Mouse (Mus musculus) heart, adult 2 months (tissue): Measurements from ENCODE around the gene 2310009B15Rik. TPM values are rescaled to one million over a fixed set of nuclear protein-coding genes. Genes with fewer than 3 reads are reported as not detected.
"Not testable (repeated sequence)": the region's sequence is repeated elsewhere in the genome, so short reads cannot be mapped to it uniquely, and the experiment has no call there.

Source experiments
- DNase-seq, 2 experiments: peaks; one replicate each; pipeline ENCODE4 v3.0.0; 2021
- H3K27ac ChIP-seq: fragments of 200-600 bp; 2 replicates; pipeline ENCODE4 v1.8.1; 2022
- H3K27me3 ChIP-seq: fragments of 200-500 bp; 2 replicates; pipeline ENCODE4 v1.6.1; 2012; ENCODE audit warnings: mild to moderate bottlenecking, low read length, inconsistent platforms, mixed read lengths; ENCODE audit not compliant: control insufficient read depth, insufficient read depth
- H3K36me3 ChIP-seq: fragments of 200-500 bp; 2 replicates; pipeline ENCODE4 v1.6.1; 2012; ENCODE audit warnings: low read length, inconsistent platforms; ENCODE audit not compliant: control insufficient read depth, insufficient read depth
- H3K4me1 ChIP-seq: fragments of 200-500 bp; 2 replicates; pipeline ENCODE4 v1.6.1; 2011; ENCODE audit warnings: low read length; ENCODE audit not compliant: control insufficient read depth, insufficient read depth
- H3K4me3 ChIP-seq: fragments of 200-600 bp; 2 replicates; pipeline ENCODE4 v1.8.1; 2022
- H3K79me2 ChIP-seq: fragments of 200-500 bp; replicated peaks from 2 replicates; pipeline ENCODE4 v1.6.1; 2012; ENCODE audit warnings: mild to moderate bottlenecking, inconsistent platforms, low read length, moderate library complexity, mixed read lengths; ENCODE audit not compliant: control insufficient read depth, insufficient read depth
- H3K9ac ChIP-seq: fragments of 200-500 bp; 2 replicates; pipeline ENCODE4 v1.6.1; 2012; ENCODE audit warnings: low read depth, mild to moderate bottlenecking, control low read depth, inconsistent platforms, low read length, mixed read lengths
- CTCF ChIP-seq: fragments of 200-600 bp; IDR thresholded peaks from 2 replicates; pipeline ENCODE4 v1.8.1; 2022; ENCODE audit warnings: antibody characterized with exemption, mild to moderate bottlenecking, moderate library complexity
- EP300 ChIP-seq: fragments of 200-500 bp; IDR thresholded peaks from 2 replicates; pipeline ENCODE4 v1.6.1; 2011; ENCODE audit warnings: low read depth, low read length, control low read depth; ENCODE audit not compliant: insufficient read depth
- POLR2A ChIP-seq: fragments of 200-500 bp; IDR thresholded peaks from 2 replicates; pipeline ENCODE4 v1.6.1; 2011; ENCODE audit warnings: mild to moderate bottlenecking, low read depth, low read length, control low read depth; ENCODE audit not compliant: insufficient read depth
- WGBS: fragments of 180-500 bp; shearing (Covaris S2); methylation state at CpG from one replicate; pipeline ENCODE4 v1.1.7; 2018; 5-methylcytosine and 5-hydroxymethylcytosine counted together
- intact Hi-C: fragments of 180-260 bp; cut with DNase I; formaldehyde crosslinking; loops from one replicate; pipeline ENCODE4 v1.15.1; 2025
- long read RNA-seq: library from polyadenylated mRNA; stranded (forward); transcript quantifications from one replicate; pipeline ENCODE4 v2.0.0, GENCODE M21; 2021
- polyA plus RNA-seq: library from polyadenylated mRNA; depleted of rRNA; stranded (reverse); fragments of >200 nt; gene quantifications from 2 replicates; pipeline ENCODE4 v1.2.3, GENCODE M21; 2012; rRNA removed
- total RNA-seq, 2 experiments: library from RNA; stranded (reverse); gene quantifications; 2 replicates each; pipeline ENCODE4 v1.2.3; 2021

2310009B15Rik gene
- total RNA-seq (1 to 10 TPM; 8.0 to 8.3 TPM), polyA plus RNA-seq (12.2 and 13.1 TPM in 2 replicates)
- long read RNA-seq, transcript 2310009B15Rik-201 (3 exons, 565 nt), result major isoform, 5 of 6 reads
- long read RNA-seq, partial matches to known transcripts, result 0 of 6 reads
- long read RNA-seq, other reads (novel, unspliced or antisense), result 0 of 6 reads

GRCm38 (mm10) chr1:138856101-138856950 is at the start of gene 2310009B15Rik:
Gene 2310009B15Rik (minus strand): TSS chr1:138856852.
- intact Hi-C loops, result loop anchor here (5.0 to 10.0 kb wide), 2 partner anchors 71 to 952 kb away; no protein-coding TSS in a partner anchor
- Histone ChIP-seq H3K4me3 (peak within 1 kb of the TSS; percentile 48), H3K9ac (peak within 1 kb of the TSS; percentile 71), H3K27ac (peak within 1 kb of the TSS; percentile 75)
- not testable (repeated sequence) for H3K79me2 ChIP-seq, H3K27me3 ChIP-seq, H3K36me3 ChIP-seq, H3K4me1 ChIP-seq
- WGBS, result 1% methylated on average over 55 of the region's 79 CpGs
- peak; percentile 50; the same call in 1 of the 2 replicates for TF ChIP-seq POLR2A
- DNase-seq, result peak; percentile 90 to 91

- Histone ChIP-seq H3K36me3 (no peaks in the 10 kb centered on the region), H3K4me1 (no peaks in the 10 kb centered on the region), H3K27me3 (no peaks in the 10 kb centered on the region), H3K4me3 (0 out of 2 replicates have a peak overlapping the region, but pooled peaks have one; percentile 5), H3K79me2 (no peaks in the 10 kb centered on the region), H3K9ac (no peak overlapping the region), H3K27ac (no peak overlapping the region)
- intact Hi-C loops, result no loop called here
- WGBS, result 40% methylated on average over 3 of the region's 3 CpGs
- TF ChIP-seq CTCF, result no peak
- no peak for TF ChIP-seq POLR2A
- TF ChIP-seq EP300, result no peak
- peak in 1 of 2 experiments; percentile 20 for DNase-seq
Observed at GRCm38 (mm10) chr1:138906256-138906655, 49.6 kb upstream of the 2310009B15Rik start.

GRCm38 (mm10) chr1:138905092-138905765 is 48.6 kb upstream of the 2310009B15Rik start:
- no peak overlapping the region for H3K9ac ChIP-seq
- H3K27ac ChIP-seq, result no peak overlapping the region
- intact Hi-C loops, result no loop called here
- no peak overlapping the region for H3K4me3 ChIP-seq
- no peak for TF ChIP-seq EP300
- TF ChIP-seq POLR2A, result no peak
- no peak for TF ChIP-seq CTCF
- no peaks in the 10 kb centered on the region for H3K27me3 ChIP-seq
- H3K79me2 ChIP-seq, result no peaks in the 10 kb centered on the region
- 97% methylated on average over 3 of the region's 3 CpGs for WGBS
- H3K4me1 ChIP-seq, result no peaks in the 10 kb centered on the region
- H3K36me3 ChIP-seq, result no peaks in the 10 kb centered on the region
- no peak for DNase-seq

- Histone ChIP-seq H3K4me3 (no peak overlapping the region), H3K27me3 (no peaks in the 10 kb centered on the region), H3K4me1 (no peaks in the 10 kb centered on the region), H3K9ac (no peak overlapping the region), H3K79me2 (no peaks in the 10 kb centered on the region), H3K27ac (no peak overlapping the region), H3K36me3 (no peaks in the 10 kb centered on the region)
- intact Hi-C loops, result no loop called here
- TF ChIP-seq CTCF, result no peak
- TF ChIP-seq POLR2A, result no peak
- TF ChIP-seq EP300, result no peak
- 94% methylated on average over 5 of the region's 5 CpGs for WGBS
- no peak for DNase-seq
Observed at GRCm38 (mm10) chr1:138903894-138904293, 47.2 kb upstream of the 2310009B15Rik start.

GRCm38 (mm10) chr1:138901431-138902117 is 44.9 kb upstream of the 2310009B15Rik start:
- Histone ChIP-seq H3K4me3 (no peak overlapping the region), H3K4me1 (no peaks in the 10 kb centered on the region), H3K27me3 (no peaks in the 10 kb centered on the region), H3K27ac (no peak overlapping the region), H3K9ac (no peak overlapping the region), H3K36me3 (no peaks in the 10 kb centered on the region), H3K79me2 (no peaks in the 10 kb centered on the region)
- TF ChIP-seq POLR2A, result no peak
- TF ChIP-seq EP300, result no peak
- no peak for TF ChIP-seq CTCF
- intact Hi-C loops, result no loop called here
- DNase-seq, result no peak
- 88% methylated on average over 16 of the region's 16 CpGs for WGBS
